Mouse (Mus musculus) spleen, adult 18-20 months (tissue): ENCODE measurements around the gene B230219D22Rik.
A peak's percentile ranks its signal among the peaks of the same experiment; 100 is the strongest.

Experiments
- DNase-seq, 2 experiments: peaks; one replicate each; pipeline ENCODE4 v3.0.0; 2022; ENCODE audit warnings: mixed read lengths in 2 of 2

Gene B230219D22Rik

GRCm38 (mm10) chr13:55727120-55727838, 34.4 kb downstream of the B230219D22Rik start, which contains the start of gene Pcbd2:
Gene Pcbd2, plus strand, starts transcription at chr13:55727368.
- peak; percentile 85 to 89 for DNase-seq

DNA sequence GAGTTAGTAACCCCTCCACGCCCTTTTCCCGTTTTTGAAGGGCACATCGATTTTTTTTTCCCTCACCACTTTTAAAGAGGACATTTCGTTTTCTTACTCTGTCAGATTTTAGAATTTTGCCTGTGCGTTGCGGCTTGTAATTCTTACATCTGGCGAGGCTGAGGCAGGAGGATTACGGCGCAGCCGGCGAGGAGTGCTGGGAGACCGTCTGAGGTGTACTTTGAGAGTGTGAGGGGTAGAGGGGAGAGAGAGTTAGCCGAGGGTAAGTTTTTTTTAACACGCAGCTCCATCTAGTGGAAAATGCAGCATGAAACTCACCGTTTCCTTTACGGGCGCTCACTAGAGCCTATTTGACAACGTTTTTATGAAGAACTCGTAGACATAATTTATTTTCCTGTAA, 34.9 kb downstream of the B230219D22Rik start:
- peak; percentile 49 to 59 for DNase-seq

- no peak for DNase-seq
These were observed 37.8 kb downstream of the B230219D22Rik start for GRCm38 (mm10) chr13:55730716-55731115.

DNA sequence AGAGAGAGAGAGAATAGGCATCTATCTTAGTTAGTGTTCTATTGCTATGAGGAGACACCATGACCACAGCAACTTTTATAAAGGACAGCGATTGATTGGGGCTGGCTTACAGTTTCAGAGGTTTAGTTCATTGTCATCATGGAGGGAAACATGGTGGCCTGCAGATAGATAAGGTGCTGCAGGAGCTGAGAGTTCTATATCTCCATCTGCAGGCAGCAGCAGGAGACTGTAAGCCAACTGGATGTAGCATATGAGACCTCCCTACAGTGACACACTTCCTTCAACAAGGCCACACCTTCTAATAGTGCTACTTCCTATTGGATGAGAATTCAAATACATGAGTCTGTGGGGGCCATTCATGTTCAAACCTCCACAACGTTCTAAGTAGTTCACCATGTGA, 39.2 kb downstream of the B230219D22Rik start:
- DNase-seq, result no peak

DNA sequence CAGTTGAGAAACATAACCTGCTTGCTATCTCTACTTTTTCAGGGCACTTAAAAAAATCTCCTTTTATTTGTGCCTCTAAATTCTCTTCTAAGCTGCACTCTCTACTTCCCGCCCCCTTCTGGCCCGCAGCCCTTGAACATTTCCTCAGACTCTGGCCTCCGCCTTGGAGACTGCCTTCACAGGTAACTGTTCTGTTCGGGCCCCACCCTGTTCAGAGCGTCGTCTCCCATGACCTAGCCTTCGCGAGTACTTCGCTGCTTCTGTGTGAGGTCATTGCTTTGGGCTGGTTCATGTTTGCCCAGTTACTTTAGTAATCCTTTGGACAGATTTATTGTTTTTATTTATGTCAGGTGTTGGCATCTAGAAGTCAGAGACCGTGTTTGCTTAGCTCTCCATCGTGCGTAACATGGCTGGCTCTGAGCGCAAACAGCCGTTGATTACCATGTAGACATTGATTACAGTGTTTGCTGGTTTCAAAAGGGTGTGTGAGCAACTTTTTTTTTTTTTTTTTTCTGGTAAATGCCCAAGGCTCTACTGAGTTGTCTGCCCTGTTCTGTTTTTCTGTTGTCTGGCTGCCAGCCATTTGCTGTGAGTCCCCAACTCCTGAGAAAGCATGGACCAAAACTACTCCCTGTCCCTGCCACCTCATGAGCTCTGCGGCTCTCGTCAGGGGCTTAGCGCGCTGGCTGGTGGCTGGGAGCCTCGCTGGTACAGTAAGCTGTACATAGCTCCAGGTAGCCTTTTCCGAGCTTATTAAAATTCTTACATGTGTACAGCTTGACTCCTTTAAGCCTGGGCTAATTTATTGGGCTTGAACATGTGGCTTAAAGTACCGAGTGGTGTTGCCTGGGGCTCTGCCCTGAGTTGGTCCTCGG, 40.9 kb downstream of the B230219D22Rik start:
- no peak for DNase-seq

GRCm38 (mm10) chr13:55737885-55738284, 45.0 kb downstream of the B230219D22Rik start:
- DNase-seq, result no peak

- no peak for DNase-seq
These were observed 49.4 kb downstream of the B230219D22Rik start for GRCm38 (mm10) chr13:55742306-55742705.
